ENCODE assay signal across 19 mouse cellular contexts in the genomic region with DNA sequence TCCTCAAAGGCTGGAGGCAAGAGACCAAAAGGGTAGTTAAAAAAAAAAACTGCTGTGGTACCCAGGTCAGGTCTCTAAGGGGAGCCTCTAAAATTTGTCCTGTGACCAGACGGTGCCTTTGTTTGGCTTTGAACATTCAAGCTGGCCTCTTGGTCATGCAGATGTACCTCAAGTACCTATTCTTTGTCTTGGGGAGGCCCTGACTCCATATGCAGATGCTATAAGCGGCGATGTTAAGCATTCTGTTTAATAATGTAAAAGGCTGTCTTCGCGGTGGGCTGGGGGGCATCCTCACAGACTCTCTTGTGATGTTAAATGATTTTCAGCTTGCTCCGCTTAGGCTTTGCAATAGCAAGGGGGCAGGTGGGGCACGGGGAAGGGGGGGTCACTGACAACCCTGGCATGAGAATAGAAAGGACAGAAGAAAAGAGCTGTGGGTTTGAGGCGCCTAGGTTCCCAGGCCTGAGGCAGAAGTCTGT.
DNase-seq lines count a peak whose midpoint lies in the region; ATAC-seq and TF ChIP-seq lines count a peak whose summit lies in the region.
"Had no signal": no experiment of that assay in that cellular context is flagged by ENCODE, and none has a peak within 500 bp of the region (broad histone marks: within the 10 kb centered on the region; RNA-seq: fewer than 3 reads in every experiment).

No protein-coding gene starts in this region.

- no peak for TF ChIP-seq POLR2A in ES-Bruce4 (IDR thresholded peaks at IDR 0.05; ENCODE audit: insufficient read depth, low read length)
- no peak for TF ChIP-seq POLR2A in heart, adult 2 months (IDR thresholded peaks at IDR 0.05; ENCODE audit: insufficient read depth, low read depth, low read length)

- H3K27me3 ChIP-seq in forebrain, embryonic 10.5 days (ENCODE audit: poor library complexity, severe bottlenecking), result peaks cover 99% of the 10 kb centered on the region
- no peaks in the 10 kb centered on the region for H3K27me3 ChIP-seq in forebrain, postnatal 0 days (ENCODE audit: insufficient read depth, low read length)
- H3K27me3 ChIP-seq in ES-Bruce4 (ENCODE audit: control insufficient read depth, insufficient read depth, low read length, poor library complexity, severe bottlenecking), result peaks cover 8% of the 10 kb centered on the region
- H3K27me3 ChIP-seq in forebrain, embryonic 11.5 days (ENCODE audit: control insufficient read depth, insufficient read depth, low read length), result peaks cover 41% of the 10 kb centered on the region
- H3K27me3 ChIP-seq in limb, embryonic 11.5 days (ENCODE audit: control insufficient read depth, insufficient read depth, low read length), result peaks cover 22% of the 10 kb centered on the region; the same call in 1 of the 2 replicates
- H3K27me3 ChIP-seq in heart, embryonic 11.5 days (ENCODE audit: control insufficient read depth, insufficient read depth, low read length), result peaks cover 29% of the 10 kb centered on the region
- no peaks in the 10 kb centered on the region for H3K27me3 ChIP-seq in heart, adult 2 months (ENCODE audit: control insufficient read depth, insufficient read depth, low read length)
- no peaks in the 10 kb centered on the region for H3K27me3 ChIP-seq in lung, postnatal 0 days (replicated peaks; ENCODE audit: insufficient read depth, low read length)

- 19% methylated on average over 8 of the region's 8 CpGs for WGBS in forebrain, embryonic 10.5 days
- 26% methylated on average over 8 of the region's 8 CpGs for WGBS in forebrain, postnatal 0 days
- WGBS in forebrain, embryonic 11.5 days, result 19% methylated on average over 8 of the region's 8 CpGs
- WGBS in limb, embryonic 11.5 days, result 32% methylated on average over 8 of the region's 8 CpGs
- WGBS in heart, embryonic 11.5 days (ENCODE audit: insufficient replicate concordance), result 45% methylated on average over 8 of the region's 8 CpGs
- 72% methylated on average over 8 of the region's 8 CpGs for WGBS in heart, adult 2 months
- 64% methylated on average over 8 of the region's 8 CpGs for WGBS in lung, postnatal 0 days

- TF ChIP-seq CTCF in forebrain, postnatal 0 days (IDR thresholded peaks at IDR 0.05; ENCODE audit: low read depth), result no peak
- TF ChIP-seq CTCF in ES-Bruce4 (IDR thresholded peaks at IDR 0.05; ENCODE audit: low read depth, low read length), result no peak
- TF ChIP-seq CTCF in heart, adult 2 months (IDR thresholded peaks at IDR 0.05), result no peak
- no peak for TF ChIP-seq CTCF in lung, postnatal 0 days (IDR thresholded peaks at IDR 0.05)

- H3K9me3 ChIP-seq in forebrain, embryonic 10.5 days, result no peaks in the 10 kb centered on the region
- no peaks in the 10 kb centered on the region for H3K9me3 ChIP-seq in forebrain, postnatal 0 days (ENCODE audit: low read length)
- H3K9me3 ChIP-seq in ES-Bruce4 (replicated peaks; ENCODE audit: control insufficient read depth, insufficient read depth, low read length, poor library complexity, severe bottlenecking), result no peaks in the 10 kb centered on the region
- no peaks in the 10 kb centered on the region for H3K9me3 ChIP-seq in forebrain, embryonic 11.5 days (ENCODE audit: control insufficient read depth, low read length)
- H3K9me3 ChIP-seq in limb, embryonic 11.5 days (ENCODE audit: control insufficient read depth, low read length), result no peaks in the 10 kb centered on the region
- no peaks in the 10 kb centered on the region for H3K9me3 ChIP-seq in heart, embryonic 11.5 days (replicated peaks; ENCODE audit: control insufficient read depth, low read length)
- H3K9me3 ChIP-seq in lung, postnatal 0 days (ENCODE audit: low read length), result no peaks in the 10 kb centered on the region
- H3K9me3 ChIP-seq: limb, embryonic 12.5 days; liver, embryonic 13.5 days; lung, embryonic 15.5 days had no signal

- no peak for ATAC-seq in forebrain, postnatal 0 days
- ATAC-seq in forebrain, embryonic 11.5 days (replicated peaks; ENCODE audit: low FRiP score), result peak; percentile 49
- ATAC-seq in limb, embryonic 11.5 days (ENCODE audit: insufficient number of reproducible peaks, low FRiP score, low TSS enrichment, low read depth), result no peak
- no peak for ATAC-seq in heart, embryonic 11.5 days (replicated peaks; ENCODE audit: insufficient number of reproducible peaks, low FRiP score, low TSS enrichment)
- ATAC-seq in lung, postnatal 0 days, result no peak

- TF ChIP-seq EP300 in ES-Bruce4 (IDR thresholded peaks at IDR 0.05; ENCODE audit: insufficient read depth, low read depth, low read length), result peak; percentile 67; the same call in 1 of the 2 replicates
- no peak for TF ChIP-seq EP300 in heart, adult 2 months (IDR thresholded peaks at IDR 0.05; ENCODE audit: insufficient read depth, low read depth, low read length)
- no peak for TF ChIP-seq EP300 in lung, postnatal 0 days (IDR thresholded peaks at IDR 0.05)

- no peaks in the 10 kb centered on the region for H3K36me3 ChIP-seq in forebrain, embryonic 10.5 days (replicated peaks)
- no peaks in the 10 kb centered on the region for H3K36me3 ChIP-seq in forebrain, postnatal 0 days (ENCODE audit: insufficient read depth)
- H3K36me3 ChIP-seq in ES-Bruce4 (ENCODE audit: control insufficient read depth, insufficient read depth, low read length, poor library complexity, severe bottlenecking), result no peaks in the 10 kb centered on the region
- no peaks in the 10 kb centered on the region for H3K36me3 ChIP-seq in forebrain, embryonic 11.5 days (ENCODE audit: control insufficient read depth, insufficient read depth, low read length)
- H3K36me3 ChIP-seq in limb, embryonic 11.5 days (ENCODE audit: control insufficient read depth, insufficient read depth, low read length), result no peaks in the 10 kb centered on the region
- H3K36me3 ChIP-seq in heart, embryonic 11.5 days (ENCODE audit: control insufficient read depth, insufficient read depth, low read length), result no peaks in the 10 kb centered on the region
- no peaks in the 10 kb centered on the region for H3K36me3 ChIP-seq in heart, adult 2 months (ENCODE audit: control insufficient read depth, insufficient read depth, low read length)
- H3K36me3 ChIP-seq in lung, postnatal 0 days (ENCODE audit: insufficient read depth, low read length), result no peaks in the 10 kb centered on the region
- H3K36me3 ChIP-seq: limb, embryonic 12.5 days; liver, embryonic 13.5 days; lung, embryonic 15.5 days had no signal

- DNase-seq in forebrain, embryonic 10.5 days (ENCODE audit: extremely low spot score, low spot score), result peak; percentile 33
- DNase-seq in forebrain, postnatal 0 days, result no peak
- DNase-seq in forebrain, embryonic 11.5 days (ENCODE audit: low spot score), result peak; percentile 58
- no peak for DNase-seq in limb, embryonic 11.5 days (ENCODE audit: low spot score)
- no peak for DNase-seq in heart, adult 2 months
- DNase-seq in lung, postnatal 0 days (ENCODE audit: low spot score), result no peak
- DNase-seq: cerebellum, adult 9-11 months; embryo, embryonic 11 days; gastrocnemius, postnatal 10 days; heart, postnatal 10 days; kidney, adult 8-10 months; liver, embryonic 13.5 days; right cerebral cortex, postnatal 25 days; thymus, postnatal 25 days had no signal

- no peak overlapping the region for H3K4me2 ChIP-seq in forebrain, postnatal 0 days (ENCODE audit: low read depth)
- peak overlapping the region; percentile 21; the same call in 1 of the 2 replicates for H3K4me2 ChIP-seq in forebrain, embryonic 11.5 days (ENCODE audit: low read depth, low read length, severe bottlenecking)
- no peak overlapping the region for H3K4me2 ChIP-seq in limb, embryonic 11.5 days (ENCODE audit: low read depth, severe bottlenecking)
- H3K4me2 ChIP-seq in heart, embryonic 11.5 days, result no peak overlapping the region
- H3K4me2 ChIP-seq in lung, postnatal 0 days (replicated peaks; ENCODE audit: low read depth, low read length), result no peak overlapping the region
- H3K4me2 ChIP-seq: limb, embryonic 12.5 days; liver, embryonic 13.5 days; lung, embryonic 15.5 days had no signal

- H3K27ac ChIP-seq in forebrain, embryonic 10.5 days, result peak overlapping the region; percentile 78
- no peak overlapping the region for H3K27ac ChIP-seq in forebrain, postnatal 0 days (ENCODE audit: low read depth, low read length)
- H3K27ac ChIP-seq in ES-Bruce4 (ENCODE audit: insufficient read depth, low read length), result no peak overlapping the region
- peak overlapping the region; percentile 74 for H3K27ac ChIP-seq in forebrain, embryonic 11.5 days (ENCODE audit: low read depth, low read length)
- H3K27ac ChIP-seq in limb, embryonic 11.5 days (replicated peaks; ENCODE audit: low read depth, low read length), result 0 out of 2 replicates have a peak overlapping the region, but pooled peaks have one; percentile 4
- H3K27ac ChIP-seq in heart, embryonic 11.5 days (ENCODE audit: low read depth, low read length), result no peak overlapping the region
- no peak overlapping the region for H3K27ac ChIP-seq in heart, adult 2 months
- H3K27ac ChIP-seq in lung, postnatal 0 days (ENCODE audit: low read length), result no peak overlapping the region
- H3K27ac ChIP-seq: left cerebral cortex, adult 2 months; limb, embryonic 12.5 days; liver, embryonic 13.5 days; lung, embryonic 15.5 days had no signal

- H3K9ac ChIP-seq in forebrain, postnatal 0 days, result no peak overlapping the region
- no peak overlapping the region for H3K9ac ChIP-seq in ES-Bruce4 (ENCODE audit: low read depth, poor library complexity, severe bottlenecking)
- no peak overlapping the region; the same call in 1 of the 2 replicates for H3K9ac ChIP-seq in forebrain, embryonic 11.5 days (ENCODE audit: low read length)
- no peak overlapping the region for H3K9ac ChIP-seq in limb, embryonic 11.5 days (ENCODE audit: low read length)
- no peak overlapping the region for H3K9ac ChIP-seq in heart, embryonic 11.5 days (ENCODE audit: low read depth, low read length)
- no peak overlapping the region for H3K9ac ChIP-seq in heart, adult 2 months (ENCODE audit: low read depth, low read length)
- no peak overlapping the region for H3K9ac ChIP-seq in lung, postnatal 0 days (replicated peaks; ENCODE audit: low read depth)
- H3K9ac ChIP-seq: limb, embryonic 12.5 days; liver, embryonic 13.5 days; lung, embryonic 15.5 days had no signal

- intact Hi-C loops in heart, adult 2 months (cut with DNase I), result no loop called here

- H3K79me2 ChIP-seq in heart, adult 2 months (replicated peaks; ENCODE audit: control insufficient read depth, insufficient read depth, low read length), result no peaks in the 10 kb centered on the region

- peaks cover 65% of the 10 kb centered on the region for H3K4me1 ChIP-seq in forebrain, embryonic 10.5 days
- no peaks in the 10 kb centered on the region for H3K4me1 ChIP-seq in forebrain, postnatal 0 days (ENCODE audit: insufficient read depth)
- H3K4me1 ChIP-seq in ES-Bruce4 (ENCODE audit: control insufficient read depth, insufficient read depth, low read length), result peaks cover 3% of the 10 kb centered on the region
- H3K4me1 ChIP-seq in forebrain, embryonic 11.5 days (replicated peaks; ENCODE audit: control insufficient read depth, insufficient read depth, low read length), result peaks cover 7% of the 10 kb centered on the region; the same call in 1 of the 2 replicates
- peaks cover 14% of the 10 kb centered on the region; the same call in 1 of the 2 replicates for H3K4me1 ChIP-seq in limb, embryonic 11.5 days (ENCODE audit: control insufficient read depth, insufficient read depth, low read length)
- H3K4me1 ChIP-seq in heart, embryonic 11.5 days (ENCODE audit: control insufficient read depth, insufficient read depth, low read length), result peaks cover 3% of the 10 kb centered on the region; the same call in 1 of the 2 replicates
- H3K4me1 ChIP-seq in heart, adult 2 months (ENCODE audit: control insufficient read depth, insufficient read depth, low read length), result no peaks in the 10 kb centered on the region
- H3K4me1 ChIP-seq in lung, postnatal 0 days (ENCODE audit: insufficient read depth, low read depth, low read length), result no peaks in the 10 kb centered on the region
- H3K4me1 ChIP-seq: liver, embryonic 13.5 days had no signal

- peak overlapping the region; percentile 22; the same call in 1 of the 2 replicates for H3K4me3 ChIP-seq in forebrain, embryonic 10.5 days
- no peak overlapping the region for H3K4me3 ChIP-seq in forebrain, postnatal 0 days (ENCODE audit: low read depth, low read length)
- H3K4me3 ChIP-seq in ES-Bruce4 (ENCODE audit: low read depth, low read length), result no peak overlapping the region
- H3K4me3 ChIP-seq in forebrain, embryonic 11.5 days (ENCODE audit: low read depth, low read length), result no peak overlapping the region
- no peak overlapping the region for H3K4me3 ChIP-seq in limb, embryonic 11.5 days (ENCODE audit: low read depth, low read length)
- H3K4me3 ChIP-seq in heart, embryonic 11.5 days (ENCODE audit: low read depth, low read length), result no peak overlapping the region
- H3K4me3 ChIP-seq in heart, adult 2 months, result no peak overlapping the region
- no peak overlapping the region for H3K4me3 ChIP-seq in lung, postnatal 0 days (ENCODE audit: low read depth, low read length)
- H3K4me3 ChIP-seq: left cerebral cortex, adult 2 months; limb, embryonic 12.5 days; liver, embryonic 13.5 days; lung, embryonic 15.5 days had no signal

Comparison
In these comparisons a context has a peak if more than half of its experiments do, and no peak if none do; other contexts are left out.
1. DNase-seq: peak in forebrain, embryonic 10.5 days (single experiment) and forebrain, embryonic 11.5 days (single experiment); none in forebrain, postnatal 0 days (single experiment), limb, embryonic 11.5 days (single experiment), heart, adult 2 months (0 of 2) and lung, postnatal 0 days (single experiment).
2. H3K27ac ChIP-seq: peak in forebrain, embryonic 10.5 days (single experiment), forebrain, embryonic 11.5 days (single experiment) and limb, embryonic 11.5 days (single experiment); none in forebrain, postnatal 0 days (single experiment), ES-Bruce4 (single experiment), heart, embryonic 11.5 days (single experiment), heart, adult 2 months (single experiment) and lung, postnatal 0 days (single experiment).